Mouse (Mus musculus) spleen, adult 2 months (tissue): ENCODE measurements around the gene Pmvk.

Experiments used
- CTCF ChIP-seq: fragments of 200-500 bp; IDR thresholded peaks from 2 replicates; pipeline ENCODE4 v1.5.1; 2011; ENCODE audit warnings: mild to moderate bottlenecking, inconsistent platforms; ENCODE audit not compliant: insufficient read depth, insufficient read length, insufficient replicate concordance; ENCODE audit errors: extremely low read depth
- POLR2A ChIP-seq: fragments of 200-500 bp; IDR thresholded peaks from 2 replicates; pipeline ENCODE4 v1.6.1; 2011; ENCODE audit warnings: low read depth, low read length, inconsistent platforms

GRCm38 (mm10) chr3:89448720-89449537 is 5.4 kb upstream of the Pmvk start:
- TF ChIP-seq CTCF (no peak), POLR2A (no peak)
